In the genomic region with DNA sequence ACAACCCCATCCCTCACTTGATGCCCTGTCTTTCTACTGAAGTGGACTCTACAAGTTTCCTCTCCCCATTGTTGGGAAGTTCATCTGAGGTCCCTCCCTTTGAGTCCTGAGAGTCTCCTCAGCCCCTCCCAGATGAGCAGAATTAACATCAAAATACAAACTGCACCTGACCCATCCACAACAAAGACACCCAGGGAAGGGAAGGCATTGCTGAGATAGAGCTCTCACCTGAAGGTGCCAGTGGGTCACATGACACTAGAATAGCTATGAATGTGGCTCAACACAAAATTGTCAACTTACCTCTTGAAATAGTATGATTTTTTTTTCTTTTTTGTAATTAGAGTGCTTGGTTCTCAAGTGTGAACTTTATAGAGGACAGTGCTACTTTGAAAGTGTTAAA, we compare ENCODE assay signal across 13 mouse cellular contexts.
"Had no signal": no experiment of that assay in that cellular context is flagged by ENCODE, and none has a peak within 500 bp of the region (broad histone marks: within the 10 kb centered on the region; RNA-seq: fewer than 3 reads in every experiment).

No protein-coding gene starts in this region.

- H3K4me3 ChIP-seq: midbrain, embryonic 13.5 days; midbrain, embryonic 15.5 days; neural tube, embryonic 12.5 days; stomach, embryonic 15.5 days had no signal

- H3K27me3 ChIP-seq: midbrain, embryonic 15.5 days; neural tube, embryonic 12.5 days; stomach, embryonic 15.5 days had no signal

- ATAC-seq: midbrain, embryonic 13.5 days; midbrain, embryonic 15.5 days had no signal

- H3K4me1 ChIP-seq: stomach, embryonic 15.5 days had no signal

- H3K9ac ChIP-seq: lung, embryonic 14.5 days; midbrain, embryonic 13.5 days; midbrain, embryonic 15.5 days; neural tube, embryonic 12.5 days; stomach, embryonic 15.5 days had no signal

- H3K9me3 ChIP-seq: midbrain, embryonic 13.5 days; midbrain, embryonic 15.5 days; neural tube, embryonic 12.5 days; stomach, embryonic 15.5 days had no signal

- H3K36me3 ChIP-seq: midbrain, embryonic 13.5 days; midbrain, embryonic 15.5 days; neural tube, embryonic 12.5 days; stomach, embryonic 15.5 days had no signal

- DNase-seq: lung, adult 18-20 months; lung, embryonic 14.5 days; lung, postnatal 10 days; lung, postnatal 4 days; right cerebral cortex, postnatal 14 days; thymus, adult 2 months; thymus, postnatal 25 days; thymus, postnatal 4 days had no signal

- H3K27ac ChIP-seq: midbrain, embryonic 13.5 days; midbrain, embryonic 15.5 days; neural tube, embryonic 12.5 days; stomach, embryonic 15.5 days; stomach, postnatal 0 days had no signal
